Mouse (Mus musculus) forebrain, embryonic 15.5 days (tissue): ENCODE data around the gene H2-M5. TPM values are rescaled to one million over a fixed set of nuclear protein-coding genes. Genes with fewer than 3 reads are reported as not detected.

ENCODE experiments used
- ATAC-seq: fragments of 200-750 bp; cut with Nextera tagmentation; replicated peaks from 2 replicates; pipeline ENCODE4 v1.8.0; 2017; ENCODE audit warnings: mild to moderate bottlenecking, moderate TSS enrichment, moderate library complexity
- H3K27ac ChIP-seq: fragments of 300-500 bp; sonication (generic); replicated peaks from 2 replicates; pipeline ENCODE4 v1.5.1; 2015; ENCODE audit warnings: mild to moderate bottlenecking, inconsistent platforms
- H3K27me3 ChIP-seq: fragments of 300-500 bp; sonication (generic); 2 replicates; pipeline ENCODE4 v1.6.1; 2015; ENCODE audit warnings: inconsistent platforms
- H3K36me3 ChIP-seq: fragments of 300-500 bp; sonication (generic); 2 replicates; pipeline ENCODE4 v1.6.1; 2015; ENCODE audit warnings: mild to moderate bottlenecking, inconsistent platforms
- H3K4me1 ChIP-seq: fragments of 300-500 bp; sonication (generic); 2 replicates; pipeline ENCODE4 v1.6.1; 2015; ENCODE audit warnings: inconsistent platforms
- H3K4me2 ChIP-seq: fragments of 300-500 bp; sonication (generic); replicated peaks from 2 replicates; pipeline ENCODE4 v1.6.1; 2015; ENCODE audit warnings: mild to moderate bottlenecking, inconsistent platforms
- H3K4me3 ChIP-seq: fragments of 300-500 bp; sonication (generic); 2 replicates; pipeline ENCODE4 v1.5.1; 2015; ENCODE audit warnings: mild to moderate bottlenecking, inconsistent platforms
- H3K9ac ChIP-seq: fragments of 300-500 bp; sonication (generic); replicated peaks from 2 replicates; pipeline ENCODE4 v1.6.1; 2015; ENCODE audit warnings: mild to moderate bottlenecking, inconsistent platforms
- H3K9me3 ChIP-seq: fragments of 300-500 bp; sonication (generic); 2 replicates; pipeline ENCODE4 v1.6.1; 2016; ENCODE audit warnings: inconsistent platforms
- WGBS: fragments of 180-500 bp; shearing (Covaris S2); methylation state at CpG from one replicate; pipeline ENCODE4 v1.1.7; 2015; ENCODE audit warnings: mixed read lengths; 5-methylcytosine and 5-hydroxymethylcytosine counted together
- polyA plus RNA-seq: library from polyadenylated mRNA; unstranded; fragments of >200 nt; fragmentation: Nextera tagmentation; extraction: Ambion mirVana; gene quantifications from 2 replicates; pipeline ENCODE4 v1.2.1, GENCODE M21; 2015

H2-M5 gene
- polyA plus RNA-seq, 1 experiment from 2014 or later, result 2.0 TPM

- peaks cover 66% of the 10 kb centered on the region for H3K36me3 ChIP-seq
Observed at GRCm38 (mm10) chr17:37009460-37010042, 20.2 kb upstream of the H2-M5 start.

DNA sequence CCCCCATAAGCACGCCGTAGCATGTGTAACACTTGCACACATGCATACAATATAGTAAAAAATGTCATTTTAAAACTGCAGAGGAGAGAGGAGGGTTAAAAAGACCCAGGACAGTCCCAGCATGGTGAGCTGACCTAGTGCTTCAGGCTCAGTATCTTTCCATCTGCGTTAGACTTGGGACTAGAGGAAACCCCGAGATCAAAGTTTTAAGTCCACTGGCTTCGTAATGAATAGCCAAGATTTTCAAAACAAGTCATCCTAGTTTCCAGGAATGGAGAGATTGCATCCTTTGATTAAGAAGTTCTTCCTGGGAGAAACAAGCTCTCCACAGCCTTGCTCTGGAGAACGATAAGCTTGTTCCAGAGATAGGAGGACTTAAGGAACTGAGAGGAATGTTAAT lies 18.8 kb upstream of the H2-M5 start:
- H3K4me3 ChIP-seq, result no peak overlapping the region
- ATAC-seq, result no peak
- peaks cover 68% of the 10 kb centered on the region for H3K36me3 ChIP-seq
- 93% methylated on average over 6 of the region's 6 CpGs for WGBS
- no peaks in the 10 kb centered on the region for H3K9me3 ChIP-seq
- peaks cover 38% of the 10 kb centered on the region for H3K4me1 ChIP-seq
- no peak overlapping the region for H3K9ac ChIP-seq
- no peaks in the 10 kb centered on the region for H3K27me3 ChIP-seq
- H3K4me2 ChIP-seq, result no peak overlapping the region
- no peak overlapping the region for H3K27ac ChIP-seq

More at GRCm38 (mm10) chr17:37009460-37010042, 20.2 kb upstream of the H2-M5 start:
- WGBS, result 97% methylated on average over 17 of the region's 17 CpGs
- Histone ChIP-seq H3K9me3 (no peaks in the 10 kb centered on the region), H3K4me2 (no peak overlapping the region), H3K27ac (no peak overlapping the region), H3K4me1 (peaks cover 28% of the 10 kb centered on the region), H3K4me3 (no peak overlapping the region), H3K9ac (no peak overlapping the region), H3K27me3 (no peaks in the 10 kb centered on the region)
- no peak for ATAC-seq

DNA sequence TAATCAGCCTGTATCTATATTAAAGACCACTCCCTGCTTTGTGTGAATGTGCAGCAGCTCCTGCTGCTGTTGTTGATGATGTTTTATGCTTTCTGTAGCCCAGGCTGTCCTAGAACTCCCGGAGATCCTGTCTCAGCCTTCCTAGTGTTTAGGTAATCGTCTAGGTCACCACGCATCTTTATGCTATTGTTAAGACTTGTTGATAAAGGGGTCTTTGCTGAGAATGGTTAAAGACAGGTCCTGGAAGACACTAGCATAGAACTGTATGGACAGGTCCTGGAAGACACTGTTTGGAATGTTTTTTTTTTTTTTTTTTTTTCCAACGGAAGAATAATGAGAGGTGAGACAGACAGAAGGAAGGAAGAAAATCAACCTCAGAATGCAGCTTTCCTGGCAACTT lies 14.0 kb upstream of the H2-M5 start:
- peak overlapping the region; percentile 60 for H3K4me2 ChIP-seq
- peak overlapping the region; percentile 99 for H3K4me3 ChIP-seq
- ATAC-seq, result peak; percentile 35
- H3K27ac ChIP-seq, result peak overlapping the region; percentile 98
- peaks cover 32% of the 10 kb centered on the region for H3K4me1 ChIP-seq
- no peaks in the 10 kb centered on the region for H3K9me3 ChIP-seq
- peak overlapping the region; percentile 100 for H3K9ac ChIP-seq
- WGBS, result 15% methylated on average over 4 of the region's 4 CpGs
- peaks cover 35% of the 10 kb centered on the region for H3K36me3 ChIP-seq
- no peaks in the 10 kb centered on the region for H3K27me3 ChIP-seq

- peak; percentile 86 for ATAC-seq
- WGBS, result under 1% methylated on average over 49 of the region's 49 CpGs
- no peaks in the 10 kb centered on the region for H3K9me3 ChIP-seq
- peak overlapping the region; percentile 98 for H3K27ac ChIP-seq
- peak overlapping the region; percentile 100 for H3K9ac ChIP-seq
- peak overlapping the region; percentile 60 for H3K4me2 ChIP-seq
- peaks cover 29% of the 10 kb centered on the region for H3K4me1 ChIP-seq
- peak overlapping the region; percentile 99 for H3K4me3 ChIP-seq
- peaks cover 29% of the 10 kb centered on the region for H3K36me3 ChIP-seq
- no peaks in the 10 kb centered on the region for H3K27me3 ChIP-seq
Observed at GRCm38 (mm10) chr17:37002364-37003330, 13.3 kb upstream of the H2-M5 start.

DNA sequence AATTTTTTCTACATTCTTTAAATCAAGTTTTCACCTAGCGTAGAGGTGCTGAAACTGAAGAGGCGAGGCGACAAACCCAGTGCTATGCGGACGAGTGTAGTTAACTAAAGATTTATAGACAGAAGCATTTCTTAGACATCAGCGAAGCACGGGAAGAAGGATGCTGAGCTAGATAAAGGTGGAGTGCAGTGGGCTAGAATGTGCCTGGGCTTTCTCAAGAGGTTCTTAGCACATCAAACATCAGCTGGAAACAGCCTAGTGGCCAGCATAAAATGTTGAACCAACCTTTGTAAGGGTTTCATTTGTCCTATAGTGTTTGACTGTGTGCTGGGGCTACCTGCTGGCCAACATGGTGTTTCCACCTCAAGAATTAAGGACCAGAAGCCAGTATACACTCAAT lies 11.5 kb upstream of the H2-M5 start, which contains the start of gene Zfp57:
Gene Zfp57, plus strand, starts transcription at position 301 of the 400 bp plus-strand sequence.
- no peak for ATAC-seq
- H3K4me3 ChIP-seq, result peak within 1 kb of the TSS; percentile 99
- peak within 1 kb of the TSS; percentile 98 for H3K27ac ChIP-seq
- 92% methylated on average over 7 of the region's 7 CpGs for WGBS
- H3K4me1 ChIP-seq, result peaks cover 19% of the 10 kb centered on the region
- H3K27me3 ChIP-seq, result no peaks in the 10 kb centered on the region
- H3K9ac ChIP-seq, result no peak within 1 kb of the TSS
- no peaks in the 10 kb centered on the region for H3K9me3 ChIP-seq
- peak within 1 kb of the TSS; percentile 60 for H3K4me2 ChIP-seq
- peaks cover 12% of the 10 kb centered on the region for H3K36me3 ChIP-seq

DNA sequence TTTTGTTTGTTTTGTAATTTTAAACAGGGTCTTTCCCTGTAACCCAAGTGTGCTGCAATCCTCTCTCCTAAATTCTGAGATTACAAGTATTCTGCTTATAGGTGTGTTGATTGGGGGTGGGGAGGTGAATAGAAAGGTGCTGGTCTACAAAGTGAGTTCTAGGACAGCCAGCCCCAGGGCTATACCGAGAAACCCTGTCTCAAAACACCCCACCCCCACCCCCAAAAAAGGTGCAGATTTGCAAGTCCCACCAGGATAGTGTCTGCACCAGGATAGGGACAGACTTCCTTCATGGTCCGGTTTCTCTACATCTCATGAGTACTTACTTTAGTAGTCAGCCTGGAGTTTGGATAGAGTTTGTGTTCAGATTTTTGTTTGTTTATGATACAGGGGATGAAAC lies 9.1 kb upstream of the H2-M5 start:
- H3K4me2 ChIP-seq, result no peak overlapping the region
- H3K27ac ChIP-seq, result no peak overlapping the region
- no peak overlapping the region for H3K4me3 ChIP-seq
- H3K4me1 ChIP-seq, result no peaks in the 10 kb centered on the region; the same call in 1 of the 2 replicates
- 76% methylated on average over 2 of the region's 2 CpGs for WGBS
- H3K9me3 ChIP-seq, result no peaks in the 10 kb centered on the region
- ATAC-seq, result no peak
- no peaks in the 10 kb centered on the region for H3K27me3 ChIP-seq
- H3K36me3 ChIP-seq, result no peaks in the 10 kb centered on the region
- H3K9ac ChIP-seq, result no peak overlapping the region

DNA sequence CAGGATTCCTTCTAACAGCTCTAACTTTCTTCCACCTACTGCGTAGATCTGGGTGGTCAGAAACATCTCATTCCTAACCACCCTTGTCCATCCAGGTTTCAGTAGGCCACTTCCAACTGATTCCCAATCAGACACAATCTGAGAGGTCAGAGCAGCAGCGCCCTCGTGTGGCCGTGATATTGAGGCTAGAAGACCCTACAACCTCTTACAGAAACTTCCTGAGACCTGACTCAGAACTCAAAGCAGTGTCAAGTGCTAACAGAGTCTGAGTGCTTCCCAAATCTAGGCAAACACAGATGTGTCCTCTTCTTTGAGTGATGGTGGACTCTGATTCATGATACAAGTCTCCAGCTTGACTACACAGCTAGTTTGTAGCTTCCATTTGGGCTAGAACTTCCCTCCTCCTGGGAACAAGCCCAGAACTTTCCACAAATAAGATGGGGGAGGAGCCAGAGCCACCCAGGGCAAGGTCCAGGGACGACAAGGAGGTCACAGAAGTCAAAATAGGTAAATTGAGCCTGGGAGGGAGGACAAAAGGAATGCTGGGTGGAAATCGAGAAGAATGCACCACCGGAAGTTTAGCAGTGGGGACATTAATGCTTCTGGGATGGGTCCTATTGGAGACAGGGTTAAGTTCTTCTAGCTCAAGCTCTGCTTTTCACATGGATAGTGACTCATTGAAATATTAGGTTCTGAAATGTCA lies 7.8 kb upstream of the H2-M5 start:
- ATAC-seq, result no peak
- H3K27ac ChIP-seq, result no peak overlapping the region
- H3K4me2 ChIP-seq, result no peak overlapping the region
- H3K9me3 ChIP-seq, result no peaks in the 10 kb centered on the region
- WGBS, result 28% methylated on average over 7 of the region's 7 CpGs
- H3K27me3 ChIP-seq, result no peaks in the 10 kb centered on the region
- H3K4me3 ChIP-seq, result no peak overlapping the region
- no peaks in the 10 kb centered on the region for H3K4me1 ChIP-seq
- H3K9ac ChIP-seq, result no peak overlapping the region
- no peaks in the 10 kb centered on the region for H3K36me3 ChIP-seq

DNA sequence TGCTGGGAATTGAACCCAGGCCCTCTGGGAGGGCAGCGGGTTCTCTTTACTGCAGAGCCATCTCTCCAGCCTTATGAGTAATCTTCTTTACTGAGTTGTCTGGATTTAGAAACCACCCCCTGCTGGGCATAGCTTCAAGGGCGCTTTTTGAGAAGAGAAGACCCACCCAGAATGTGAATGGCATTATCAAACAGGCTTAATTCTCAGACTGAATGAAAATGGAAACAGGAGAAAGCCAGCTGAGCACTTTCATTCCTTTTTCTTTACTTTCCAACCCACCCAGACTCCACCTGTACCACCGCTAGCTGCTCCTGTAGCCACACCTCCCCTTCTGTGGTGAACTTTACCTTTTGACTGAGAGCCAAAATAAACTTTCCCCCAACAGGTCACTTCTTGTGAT lies 6.1 kb upstream of the H2-M5 start:
- ATAC-seq, result no peak
- no peaks in the 10 kb centered on the region for H3K36me3 ChIP-seq
- no peaks in the 10 kb centered on the region for H3K9me3 ChIP-seq
- H3K27ac ChIP-seq, result no peak overlapping the region
- no peaks in the 10 kb centered on the region for H3K27me3 ChIP-seq
- no peak overlapping the region for H3K4me3 ChIP-seq
- no peaks in the 10 kb centered on the region for H3K4me1 ChIP-seq
- no peak overlapping the region for H3K4me2 ChIP-seq
- WGBS, result 51% methylated on average over 3 of the region's 3 CpGs
- H3K9ac ChIP-seq, result no peak overlapping the region

GRCm38 (mm10) chr17:36994528-36994927 lies 5.2 kb upstream of the H2-M5 start:
- 92% methylated on average over 2 of the region's 2 CpGs for WGBS
- Histone ChIP-seq H3K27me3 (peaks cover 1% of the 10 kb centered on the region), H3K9me3 (no peaks in the 10 kb centered on the region), H3K9ac (no peak overlapping the region), H3K27ac (no peak overlapping the region), H3K4me3 (no peak overlapping the region), H3K36me3 (no peaks in the 10 kb centered on the region), H3K4me2 (no peak overlapping the region), H3K4me1 (no peaks in the 10 kb centered on the region)
- no peak for ATAC-seq

- Histone ChIP-seq H3K9me3 (no peaks in the 10 kb centered on the region), H3K27me3 (peaks cover 8% of the 10 kb centered on the region), H3K27ac (no peak overlapping the region), H3K4me2 (no peak overlapping the region), H3K36me3 (no peaks in the 10 kb centered on the region), H3K4me1 (no peaks in the 10 kb centered on the region), H3K4me3 (no peak overlapping the region), H3K9ac (no peak overlapping the region)
- WGBS, result 90% methylated on average over 4 of the region's 4 CpGs
- ATAC-seq, result no peak
Observed at GRCm38 (mm10) chr17:36993770-36994325, 4.5 kb upstream of the H2-M5 start.

- Histone ChIP-seq H3K9me3 (no peaks in the 10 kb centered on the region), H3K4me1 (no peaks in the 10 kb centered on the region), H3K27ac (no peak overlapping the region), H3K36me3 (no peaks in the 10 kb centered on the region), H3K9ac (no peak overlapping the region), H3K27me3 (peaks cover 16% of the 10 kb centered on the region), H3K4me3 (no peak overlapping the region), H3K4me2 (no peak overlapping the region)
- 80% methylated on average over 3 of the region's 3 CpGs for WGBS
- ATAC-seq, result no peak
Observed at GRCm38 (mm10) chr17:36992336-36993104, 3.2 kb upstream of the H2-M5 start.
